In genomic region chr17:70334171-70334570, GRCm38 (mm10) we compare ENCODE assay signal across 17 mouse cellular contexts.
DNase-seq lines count a peak whose midpoint lies in the region; ATAC-seq lines count a peak whose summit lies in the region.
"Had no signal": no experiment of that assay in that cellular context is flagged by ENCODE, and none has a peak within 500 bp of the region (broad histone marks: within the 10 kb centered on the region; RNA-seq: fewer than 3 reads in every experiment).

No protein-coding gene starts in this region.

- no peaks in the 10 kb centered on the region for H3K27me3 ChIP-seq in embryonic facial prominence, embryonic 12.5 days
- H3K27me3 ChIP-seq: hindbrain, embryonic 13.5 days had no signal

- peaks cover 5% of the 10 kb centered on the region; the same call in 1 of the 2 replicates for H3K4me1 ChIP-seq in embryonic facial prominence, embryonic 12.5 days
- H3K4me1 ChIP-seq: midbrain, embryonic 10.5 days had no signal

- no peak overlapping the region for H3K27ac ChIP-seq in embryonic facial prominence, embryonic 12.5 days
- H3K27ac ChIP-seq: hindbrain, embryonic 13.5 days; midbrain, embryonic 10.5 days had no signal

- no peak overlapping the region for H3K4me3 ChIP-seq in embryonic facial prominence, embryonic 12.5 days
- H3K4me3 ChIP-seq: hindbrain, embryonic 13.5 days; midbrain, embryonic 10.5 days had no signal

- WGBS in embryonic facial prominence, embryonic 12.5 days, result 18% methylated on average over 3 of the region's 3 CpGs

- H3K9me3 ChIP-seq in embryonic facial prominence, embryonic 12.5 days, result no peaks in the 10 kb centered on the region
- H3K9me3 ChIP-seq: hindbrain, embryonic 13.5 days; midbrain, embryonic 10.5 days had no signal

- peak; percentile 62 for ATAC-seq in frontal cortex, adult (ENCODE audit: low TSS enrichment)
- peak; percentile 47; the same call in 1 of the 2 replicates for ATAC-seq in embryonic facial prominence, embryonic 12.5 days (ENCODE audit: insufficient number of reproducible peaks, insufficient read depth, low FRiP score, low TSS enrichment)
- ATAC-seq: liver, postnatal 0 days had no signal

- no peak overlapping the region for H3K4me2 ChIP-seq in embryonic facial prominence, embryonic 12.5 days (replicated peaks)
- H3K4me2 ChIP-seq: hindbrain, embryonic 13.5 days had no signal

- no peaks in the 10 kb centered on the region for H3K36me3 ChIP-seq in embryonic facial prominence, embryonic 12.5 days
- H3K36me3 ChIP-seq: hindbrain, embryonic 13.5 days; midbrain, embryonic 10.5 days had no signal

- DNase-seq in frontal cortex, adult 2 months (ENCODE audit: extremely low spot score in 1 of 2, low spot score in 1 of 2), result no peak
- peak; percentile 30 for DNase-seq in right cerebral cortex, adult 18-20 months
- no peak for DNase-seq in right cerebral cortex, postnatal 25 days
- DNase-seq in retina, embryonic 14.5 days (ENCODE audit: low spot score), result peak; percentile 38
- DNase-seq in gastrocnemius, adult 18-20 months (ENCODE audit: low spot score), result no peak
- no peak for DNase-seq in T-cell, adult 2 months (ENCODE audit: low spot score)
- DNase-seq: adrenal gland, adult 2 months; heart, adult 11 months; kidney, adult 18-20 months; kidney, postnatal 25 days; left cerebral cortex, postnatal 4 days; liver, postnatal 0 days; thymus, postnatal 25 days had no signal

- H3K9ac ChIP-seq in embryonic facial prominence, embryonic 12.5 days, result no peak overlapping the region
- H3K9ac ChIP-seq: hindbrain, embryonic 13.5 days; liver, postnatal 0 days had no signal

Comparison
In these comparisons a context has a peak if more than half of its experiments do, and no peak if none do; other contexts are left out.
1. DNase-seq: peak in right cerebral cortex, adult 18-20 months (single experiment) and retina, embryonic 14.5 days (single experiment); none in frontal cortex, adult 2 months (0 of 2), right cerebral cortex, postnatal 25 days (single experiment), gastrocnemius, adult 18-20 months (single experiment) and T-cell, adult 2 months (single experiment).